Mouse (Mus musculus) cortical plate, adult 2 months (tissue): ENCODE measurements around the gene Aspscr1. TPM values are rescaled to one million over a fixed set of nuclear protein-coding genes. Genes with fewer than 3 reads are reported as not detected.

Source experiments
- H3K27ac ChIP-seq: fragments of 200-500 bp; 2 replicates; pipeline ENCODE4 v1.5.1; 2012; ENCODE audit warnings: low read length, control low read depth, inconsistent platforms; ENCODE audit not compliant: insufficient read depth
- H3K4me1 ChIP-seq: fragments of 200-500 bp; 2 replicates; pipeline ENCODE4 v1.6.1; 2011; ENCODE audit warnings: low read length; ENCODE audit not compliant: control insufficient read depth, insufficient read depth
- H3K4me3 ChIP-seq: fragments of 200-500 bp; 2 replicates; pipeline ENCODE4 v1.5.1; 2011; ENCODE audit warnings: mild to moderate bottlenecking, low read length, control low read depth; ENCODE audit not compliant: insufficient read depth
- CTCF ChIP-seq: fragments of 200-500 bp; IDR thresholded peaks from 2 replicates; pipeline ENCODE4 v1.5.1; 2011; ENCODE audit warnings: mild to moderate bottlenecking, control low read depth, low read length; ENCODE audit not compliant: insufficient read depth; ENCODE audit errors: extremely low read depth
- POLR2A ChIP-seq: fragments of 200-500 bp; IDR thresholded peaks from 2 replicates; pipeline ENCODE4 v1.6.1; 2011; ENCODE audit warnings: mild to moderate bottlenecking, low read length, control low read depth; ENCODE audit not compliant: insufficient read depth; ENCODE audit errors: extremely low read depth
- polyA plus RNA-seq: library from polyadenylated mRNA; depleted of rRNA; stranded (reverse); fragments of >200 nt; gene quantifications from 2 replicates; pipeline ENCODE4 v1.2.3, GENCODE M21; 2012

Aspscr1 gene
- polyA plus RNA-seq, 1 experiment: 46.2 TPM

GRCm38 (mm10) chr11:120695184-120695583 lies 22.4 kb downstream of the Aspscr1 start:
- H3K4me1 ChIP-seq: no peaks in the 10 kb centered on the region
- H3K4me3 ChIP-seq: no peak overlapping the region
- TF ChIP-seq POLR2A: no peak
- 0 out of 2 replicates have a peak overlapping the region, but pooled peaks have one; percentile 13 for H3K27ac ChIP-seq

- Histone ChIP-seq H3K4me3 (no peak overlapping the region), H3K4me1 (no peaks in the 10 kb centered on the region), H3K27ac (peak overlapping the region; percentile 52; the same call in 1 of the 2 replicates)
- TF ChIP-seq POLR2A (no peak), CTCF (no peak)
Measured at GRCm38 (mm10) chr11:120695641-120696040, 22.9 kb downstream of the Aspscr1 start.

- Histone ChIP-seq H3K4me1 (no peaks in the 10 kb centered on the region), H3K4me3 (no peak overlapping the region), H3K27ac (no peak overlapping the region)
- no peak for TF ChIP-seq POLR2A
- 0 out of 2 replicates have a peak, but pooled peaks have one; percentile 7 for TF ChIP-seq CTCF
Measured at GRCm38 (mm10) chr11:120696568-120696967, 23.8 kb downstream of the Aspscr1 start.

GRCm38 (mm10) chr11:120697741-120698140 lies 25.0 kb downstream of the Aspscr1 start:
- no peak overlapping the region for H3K27ac ChIP-seq
- no peak for TF ChIP-seq POLR2A
- TF ChIP-seq CTCF: no peak
- H3K4me3 ChIP-seq: no peak overlapping the region
- H3K4me1 ChIP-seq: no peaks in the 10 kb centered on the region

- Histone ChIP-seq H3K27ac (peak overlapping the region; percentile 35; the same call in 1 of the 2 replicates), H3K4me3 (no peak overlapping the region), H3K4me1 (no peaks in the 10 kb centered on the region)
- TF ChIP-seq CTCF (no peak), POLR2A (no peak)
Measured at GRCm38 (mm10) chr11:120703696-120704454, 31.1 kb downstream of the Aspscr1 start.

- H3K4me3 ChIP-seq: no peak overlapping the region
- TF ChIP-seq POLR2A (no peak), CTCF (no peak)
- peak overlapping the region; percentile 35; the same call in 1 of the 2 replicates for H3K27ac ChIP-seq
- H3K4me1 ChIP-seq: no peaks in the 10 kb centered on the region
Measured at GRCm38 (mm10) chr11:120704486-120705325, 31.9 kb downstream of the Aspscr1 start.

- 0 out of 2 replicates have a peak overlapping the region, but pooled peaks have one; percentile 48 for H3K27ac ChIP-seq
- H3K4me1 ChIP-seq: no peaks in the 10 kb centered on the region
- H3K4me3 ChIP-seq: no peak overlapping the region
- TF ChIP-seq POLR2A (no peak), CTCF (no peak)
Measured at GRCm38 (mm10) chr11:120706120-120706519, 33.3 kb downstream of the Aspscr1 start.

GRCm38 (mm10) chr11:120707225-120707624 lies 34.5 kb downstream of the Aspscr1 start:
- no peak overlapping the region for H3K4me3 ChIP-seq
- H3K4me1 ChIP-seq: no peaks in the 10 kb centered on the region
- TF ChIP-seq POLR2A (no peak), CTCF (no peak)
- no peak overlapping the region for H3K27ac ChIP-seq

DNA sequence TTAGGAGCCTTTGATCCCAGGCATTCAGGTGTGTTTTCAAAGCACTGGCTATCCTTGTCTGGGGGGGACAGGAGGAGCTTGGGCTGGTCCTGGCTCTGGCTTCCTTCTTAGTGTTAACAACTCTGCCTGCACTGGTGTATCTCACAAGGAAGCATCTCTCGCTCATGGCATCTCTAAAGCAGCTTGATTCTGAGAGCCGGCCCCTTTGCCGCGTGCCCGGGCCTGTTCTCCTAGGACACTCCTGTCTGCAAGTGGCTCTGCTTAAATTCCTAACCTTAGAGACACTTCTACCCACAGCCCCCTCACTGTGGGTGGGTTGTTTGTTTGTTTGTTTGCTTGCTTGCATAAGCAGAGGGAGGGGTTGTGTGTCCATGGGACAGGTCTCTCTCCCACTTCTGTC lies 35.2 kb downstream of the Aspscr1 start:
- no peak for TF ChIP-seq POLR2A
- TF ChIP-seq CTCF: no peak
- no peak overlapping the region for H3K4me3 ChIP-seq
- H3K4me1 ChIP-seq: no peaks in the 10 kb centered on the region
- peak overlapping the region; percentile 40; the same call in 1 of the 2 replicates for H3K27ac ChIP-seq
